Mouse (Mus musculus) olfactory bulb, adult 2 months (tissue): ENCODE data around the gene Olfr324.

Source experiments
- CTCF ChIP-seq: fragments of 200-500 bp; IDR thresholded peaks from 2 replicates; pipeline ENCODE4 v1.5.1; 2012; ENCODE audit warnings: low read depth, mild to moderate bottlenecking, low read length, moderate library complexity; ENCODE audit not compliant: insufficient read depth
- POLR2A ChIP-seq: fragments of 200-500 bp; IDR thresholded peaks from 2 replicates; pipeline ENCODE4 v1.6.1; 2012; ENCODE audit warnings: mild to moderate bottlenecking, low read depth, low read length, moderate library complexity; ENCODE audit not compliant: insufficient read depth

- TF ChIP-seq CTCF: no peak
- TF ChIP-seq POLR2A: no peak
Observed at GRCm38 (mm10) chr11:58613359-58613758, 18.4 kb downstream of the Olfr324 start.
